Mouse (Mus musculus) Muller cell, postnatal 12 days (primary cell): Measurements from ENCODE around the gene Rps15a.
A peak's percentile ranks its signal among the peaks of the same experiment; 100 is the strongest.

Source experiments
- DNase-seq: peaks from one replicate; pipeline ENCODE4 v3.0.0-alpha.2; 2015; ENCODE audit errors: inconsistent ontology term

Rps15a gene

GRCm38 (mm10) chr7:118115877-118116568, at the start of gene Rps15a:
Rps15a (minus strand) TSS chr7:118116188.
- peak; percentile 98 for DNase-seq

DNA sequence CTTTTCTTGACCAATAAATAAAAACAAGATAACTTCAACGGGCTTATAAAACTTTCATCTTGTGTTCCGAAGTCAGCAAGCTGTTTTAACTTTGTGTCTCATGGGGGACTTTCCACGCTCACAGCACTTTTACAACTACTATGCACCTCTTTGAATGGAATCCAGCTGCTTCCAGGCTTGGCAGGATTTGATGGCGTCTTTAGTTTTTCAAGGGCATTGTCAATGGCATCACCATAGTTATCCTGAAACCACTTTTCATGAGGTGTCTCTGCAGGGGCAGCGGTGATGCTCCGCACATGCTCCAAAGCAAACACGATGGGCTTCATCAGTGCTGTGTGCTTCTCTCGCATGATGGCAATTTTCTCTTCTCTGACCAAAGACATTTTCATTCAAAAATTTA, 47.0 kb upstream of the Rps15a start:
- DNase-seq: no peak

- DNase-seq: no peak
These were observed 44.1 kb upstream of the Rps15a start for GRCm38 (mm10) chr7:118160121-118160520.

GRCm38 (mm10) chr7:118156461-118156860, 40.5 kb upstream of the Rps15a start:
- DNase-seq: no peak

GRCm38 (mm10) chr7:118154150-118154549, 38.2 kb upstream of the Rps15a start:
- DNase-seq: no peak

DNA sequence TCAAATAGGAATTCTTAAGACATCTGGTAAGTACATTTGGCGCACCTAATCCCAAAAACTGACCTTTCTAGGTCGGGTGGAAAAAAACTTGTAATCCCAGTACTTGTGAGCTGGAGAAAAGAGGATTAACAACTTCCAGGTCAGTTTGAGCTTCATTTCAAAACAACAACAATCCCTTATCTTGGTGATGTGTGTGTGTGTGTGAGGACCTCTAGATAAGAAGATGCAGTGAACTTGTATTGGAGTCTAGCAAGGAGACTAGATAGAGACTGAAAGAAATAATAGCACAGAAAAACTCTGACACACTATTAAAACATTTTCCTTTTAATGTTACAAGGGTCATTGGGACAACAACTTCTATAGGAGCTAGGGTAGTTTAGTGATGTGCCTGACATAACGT, 27.6 kb upstream of the Rps15a start:
- no peak for DNase-seq

- DNase-seq: no peak
These were observed 27.1 kb upstream of the Rps15a start for GRCm38 (mm10) chr7:118143123-118143522.

- no peak for DNase-seq
These were observed 25.3 kb upstream of the Rps15a start for GRCm38 (mm10) chr7:118141271-118141670.

DNA sequence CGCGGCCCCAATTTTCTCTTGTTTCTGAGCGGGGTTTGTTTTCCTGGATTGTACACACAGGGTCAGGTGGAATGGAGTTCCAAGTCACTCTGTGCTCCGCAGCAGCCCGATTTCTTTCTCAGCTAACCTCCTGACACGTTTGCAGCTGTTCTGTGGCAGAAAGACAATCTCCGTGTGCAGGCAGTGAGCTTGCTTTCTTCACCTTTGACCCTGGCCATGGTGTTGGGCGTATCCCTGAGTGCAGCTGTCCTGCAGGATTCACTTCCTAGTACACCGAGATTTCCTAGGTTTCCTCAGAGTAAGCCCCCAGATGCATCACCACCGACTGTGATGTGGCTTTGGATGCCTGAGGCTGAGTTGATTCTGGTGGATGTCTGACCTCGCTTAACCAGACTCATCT, 19.1 kb upstream of the Rps15a start:
- DNase-seq: no peak

DNA sequence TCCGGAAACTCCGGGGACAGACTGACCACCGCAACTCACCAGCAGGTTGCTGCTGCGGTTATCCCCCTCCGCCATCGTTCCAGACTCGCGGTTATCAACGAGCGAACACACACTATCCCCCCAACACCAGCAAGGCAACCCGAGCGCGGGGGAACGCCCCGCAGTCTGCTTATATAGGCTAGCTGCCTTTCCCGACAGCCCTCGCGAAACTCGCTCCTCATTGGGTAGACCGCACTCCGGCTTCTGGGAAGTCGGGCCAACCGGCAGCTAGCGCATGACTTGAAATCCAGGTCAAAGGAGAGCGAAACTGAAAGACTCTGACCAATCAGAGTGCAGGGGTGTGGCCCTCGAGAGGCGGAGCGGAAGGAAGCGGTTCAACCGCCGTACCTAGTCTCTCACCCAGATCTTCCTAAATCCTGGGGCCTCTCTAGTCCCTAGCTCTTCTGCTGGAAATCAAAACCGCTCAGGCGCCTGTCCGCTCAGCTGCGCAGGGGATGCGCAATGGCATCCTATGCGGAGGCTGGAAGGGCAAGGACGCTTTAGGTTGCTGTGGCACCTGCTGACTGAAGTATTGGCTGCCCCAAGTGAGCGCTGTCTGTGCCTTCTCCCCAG, 13.5 kb upstream of the Rps15a start, which contains the start of gene Arl6ip1:
Arl6ip1 (minus strand) TSS at position 233 of the 612 bp plus-strand sequence.
- DNase-seq: peak; percentile 98

GRCm38 (mm10) chr7:118128925-118129429, 13.0 kb upstream of the Rps15a start:
- DNase-seq: no peak

- no peak for DNase-seq
These were observed 10.4 kb upstream of the Rps15a start for GRCm38 (mm10) chr7:118126219-118126875.

- no peak for DNase-seq
These were observed 9.7 kb upstream of the Rps15a start for GRCm38 (mm10) chr7:118125736-118126135.

DNA sequence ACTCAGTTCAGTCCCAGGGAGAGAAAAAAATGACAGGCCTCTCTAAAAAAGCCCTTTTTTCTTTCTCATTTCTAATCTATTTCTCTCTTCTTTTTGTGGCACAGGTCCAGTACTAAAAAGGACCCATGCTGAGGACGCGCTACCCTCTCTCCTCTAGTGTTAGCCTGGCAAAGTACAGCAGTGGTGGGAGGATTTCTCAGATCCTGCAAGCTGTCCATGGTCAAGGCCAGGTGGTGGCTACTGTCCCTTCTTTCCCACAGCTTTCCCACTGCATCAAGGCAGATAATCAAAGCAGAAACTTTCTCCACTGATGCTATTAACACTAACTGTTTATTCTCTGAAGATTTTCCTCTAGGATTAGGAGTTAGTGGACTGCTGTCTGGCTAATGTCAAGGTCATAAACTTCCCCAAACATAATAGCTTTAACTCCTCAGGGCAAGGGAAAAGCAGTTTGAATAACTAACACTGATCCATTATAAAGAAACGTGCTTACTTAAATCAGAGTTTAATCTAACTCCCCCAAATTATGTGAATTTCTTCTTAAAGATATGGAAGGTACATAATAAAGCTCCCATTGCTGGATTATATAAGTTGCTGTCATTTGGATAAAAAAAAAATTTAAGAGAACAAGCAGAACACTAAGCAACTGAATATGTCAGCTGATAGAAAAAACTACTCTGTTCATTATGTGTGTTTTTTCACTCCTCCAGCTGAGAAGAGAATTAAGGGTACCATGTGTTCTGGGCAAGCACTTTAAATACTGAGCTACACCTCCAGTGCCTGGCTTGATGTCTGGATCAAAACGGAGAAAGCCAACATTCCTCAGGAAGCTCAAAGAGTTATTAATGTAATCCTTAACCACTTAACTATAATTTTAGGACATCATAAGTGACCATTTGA, 7.8 kb upstream of the Rps15a start:
- no peak for DNase-seq

- DNase-seq: no peak
These were observed 6.2 kb upstream of the Rps15a start for GRCm38 (mm10) chr7:118122235-118122634.

DNA sequence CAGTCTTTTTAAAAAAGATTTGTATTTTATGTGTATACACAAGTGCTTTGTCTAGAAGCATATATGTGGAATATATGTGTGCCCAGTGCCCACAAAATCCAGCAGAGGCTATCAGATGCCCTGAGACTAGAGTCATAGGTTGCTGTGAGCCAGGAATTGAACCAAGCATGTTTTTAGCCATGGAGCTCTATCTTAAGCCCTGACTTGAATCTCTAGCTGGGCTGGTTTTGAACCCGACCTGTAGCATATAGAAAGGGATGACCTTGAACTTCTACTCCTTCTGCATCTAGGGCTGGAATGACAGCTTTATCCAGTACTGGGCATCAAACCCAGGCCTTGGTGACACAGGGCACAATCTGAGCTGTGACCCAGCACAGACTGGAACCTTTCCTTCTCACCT, 4.7 kb upstream of the Rps15a start:
- DNase-seq: no peak

DNA sequence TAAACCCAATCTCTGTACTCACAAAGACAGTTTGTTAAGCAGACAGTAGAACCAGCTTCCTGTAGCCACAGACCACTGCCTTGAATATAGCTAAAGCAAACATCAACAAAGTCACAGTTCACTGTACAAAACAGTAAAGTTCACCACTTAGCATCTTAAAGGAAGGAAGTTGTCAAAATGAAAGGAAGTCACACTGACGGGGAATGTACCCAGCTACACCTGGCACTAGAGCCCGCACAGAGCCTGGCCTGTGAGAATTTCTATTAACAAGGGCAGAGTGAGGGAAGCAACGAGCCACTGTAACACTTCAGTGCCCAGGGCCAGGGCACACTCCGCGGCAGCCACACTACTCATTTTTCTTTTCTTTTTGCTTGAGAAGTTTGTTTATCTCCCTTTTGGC, 4.0 kb upstream of the Rps15a start:
- no peak for DNase-seq

GRCm38 (mm10) chr7:118119142-118119541, 3.2 kb upstream of the Rps15a start:
- no peak for DNase-seq

GRCm38 (mm10) chr7:118118426-118118825, 2.4 kb upstream of the Rps15a start:
- DNase-seq: no peak

- no peak for DNase-seq
These were observed 1.7 kb upstream of the Rps15a start for GRCm38 (mm10) chr7:118117539-118118210.
